Mouse (Mus musculus) small intestine, adult 2 months (tissue): ENCODE measurements around the gene Rusc2.

Experiments used
- CTCF ChIP-seq: fragments of 200-500 bp; IDR thresholded peaks from 2 replicates; pipeline ENCODE4 v1.5.1; 2012; ENCODE audit warnings: low read depth, mild to moderate bottlenecking, control low read depth, inconsistent platforms, low read length, moderate library complexity, mixed read lengths; ENCODE audit not compliant: insufficient replicate concordance, insufficient read length; ENCODE audit errors: extremely low read depth
- POLR2A ChIP-seq: fragments of 200-500 bp; IDR thresholded peaks from 2 replicates; pipeline ENCODE4 v1.6.1; 2012; ENCODE audit warnings: low read depth, mild to moderate bottlenecking, control low read depth, inconsistent platforms, low read length, moderate library complexity

- TF ChIP-seq CTCF = no peak
- TF ChIP-seq POLR2A = no peak
Observed at GRCm38 (mm10) chr4:43340096-43340804, 41.5 kb upstream of the Rusc2 start.
